Mouse (Mus musculus) embryo, embryonic 10 days (tissue): Measurements from ENCODE around the gene Ccdc90b.

Source experiments
- DNase-seq: peaks from one replicate; pipeline ENCODE4 v3.0.0-alpha.2; 2015; ENCODE audit warnings: low spot score

Ccdc90b gene

DNA sequence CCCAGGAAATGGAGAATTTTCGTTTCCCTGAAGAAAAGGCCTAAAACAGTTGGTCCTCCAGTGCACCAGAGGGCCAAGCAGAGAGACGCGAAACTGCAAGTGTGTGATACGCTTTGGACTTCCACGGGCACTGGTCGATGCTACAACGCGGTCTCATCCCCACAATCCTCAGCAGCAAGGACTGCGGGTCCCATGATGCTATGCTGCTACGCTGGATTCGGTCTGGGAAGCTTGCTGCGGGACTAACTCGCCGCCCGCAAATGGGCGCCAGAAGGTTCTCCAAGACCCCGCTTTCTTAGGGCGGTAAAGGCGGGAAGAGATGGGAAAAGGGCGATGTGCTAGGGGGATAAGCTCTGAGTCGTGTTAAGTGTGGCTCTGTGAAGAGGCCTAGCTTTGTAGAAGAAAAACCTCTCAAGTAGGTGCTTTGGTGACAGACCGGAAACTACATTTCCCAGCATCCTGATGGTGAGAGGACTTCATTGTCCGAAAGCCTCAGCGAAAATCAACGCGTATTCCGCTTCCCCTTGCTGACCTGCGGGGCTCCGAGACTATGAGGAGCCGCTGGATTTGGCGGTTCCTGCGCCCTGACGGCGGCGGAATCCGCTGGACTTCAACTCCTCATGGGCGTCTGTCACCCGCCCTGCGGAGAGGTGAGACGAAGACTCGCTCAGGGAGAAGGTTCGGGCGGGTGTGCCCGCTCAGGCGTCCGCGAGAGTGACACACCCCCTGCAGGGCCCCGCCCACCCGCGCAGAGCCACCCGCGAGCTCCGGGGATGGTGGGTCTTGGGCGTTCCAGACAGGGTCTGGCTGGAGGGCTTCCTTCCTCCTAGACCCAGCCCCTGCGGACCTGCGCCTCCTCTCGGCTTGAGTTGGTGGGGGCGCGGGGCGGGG is at the start of gene Ccdc90b:
Ccdc90b (plus strand) TSS at position 164 of the 891 bp plus-strand sequence.
- DNase-seq, result peak; percentile 96

DNA sequence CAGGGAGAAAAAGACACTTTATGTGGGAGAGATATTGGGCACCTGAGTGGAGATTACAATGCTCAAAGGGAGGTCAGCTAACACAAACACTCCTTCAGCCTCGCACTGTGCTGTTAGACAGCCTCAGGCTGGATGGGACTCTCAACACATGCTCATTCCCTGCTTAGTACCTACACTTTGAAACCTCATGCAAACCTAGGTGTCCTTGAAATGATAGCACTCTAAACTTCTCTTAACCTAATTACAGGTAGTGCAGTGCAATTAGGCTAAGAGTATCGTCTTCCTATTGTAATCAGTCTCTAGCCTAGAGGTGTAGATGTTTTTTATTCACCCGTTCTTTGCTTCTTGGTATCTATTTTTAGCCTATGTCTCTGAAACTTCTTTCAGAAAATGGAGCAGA is 40.6 kb upstream of the Ccdc90b start:
- DNase-seq, result no peak

DNA sequence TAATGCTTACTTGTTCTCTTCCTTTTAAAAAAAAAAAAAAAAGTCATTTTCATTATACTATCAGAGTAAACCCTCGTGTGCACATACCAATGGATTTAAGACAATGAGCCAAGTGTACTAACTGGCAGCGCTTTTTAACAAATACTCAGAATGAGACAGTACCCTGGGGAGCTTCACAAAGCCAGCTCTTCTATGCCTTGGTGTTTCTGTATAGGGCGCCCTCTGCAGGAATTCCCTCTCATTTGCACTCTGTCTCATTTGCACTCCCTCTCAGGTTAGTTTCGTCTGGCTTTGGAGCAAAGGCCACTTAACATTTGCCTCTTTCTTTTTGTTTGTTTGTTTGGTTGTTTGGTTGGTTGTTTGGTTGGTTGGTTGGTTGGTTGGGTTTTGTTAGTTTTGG is 40.1 kb upstream of the Ccdc90b start:
- peak; percentile 20 for DNase-seq

DNA sequence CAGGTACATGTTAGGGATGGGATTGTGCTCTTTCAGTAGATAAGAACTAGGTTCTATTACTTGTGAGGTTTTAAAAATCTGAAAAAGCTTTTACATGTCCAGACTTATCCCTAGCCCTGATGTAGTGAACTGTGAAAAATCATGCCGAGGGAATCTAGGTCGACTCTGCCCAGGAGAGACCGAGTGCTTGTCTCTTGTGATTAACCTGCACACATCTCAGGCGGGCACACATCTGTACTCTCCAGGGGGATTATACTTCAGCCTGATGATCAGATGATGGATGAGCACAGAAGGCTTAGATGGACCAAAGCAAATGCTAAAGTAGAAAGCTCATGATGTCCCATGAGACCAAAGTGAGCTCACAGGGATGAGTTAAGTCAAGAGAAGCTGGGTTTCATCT is 31.7 kb upstream of the Ccdc90b start:
- DNase-seq, result no peak

DNA sequence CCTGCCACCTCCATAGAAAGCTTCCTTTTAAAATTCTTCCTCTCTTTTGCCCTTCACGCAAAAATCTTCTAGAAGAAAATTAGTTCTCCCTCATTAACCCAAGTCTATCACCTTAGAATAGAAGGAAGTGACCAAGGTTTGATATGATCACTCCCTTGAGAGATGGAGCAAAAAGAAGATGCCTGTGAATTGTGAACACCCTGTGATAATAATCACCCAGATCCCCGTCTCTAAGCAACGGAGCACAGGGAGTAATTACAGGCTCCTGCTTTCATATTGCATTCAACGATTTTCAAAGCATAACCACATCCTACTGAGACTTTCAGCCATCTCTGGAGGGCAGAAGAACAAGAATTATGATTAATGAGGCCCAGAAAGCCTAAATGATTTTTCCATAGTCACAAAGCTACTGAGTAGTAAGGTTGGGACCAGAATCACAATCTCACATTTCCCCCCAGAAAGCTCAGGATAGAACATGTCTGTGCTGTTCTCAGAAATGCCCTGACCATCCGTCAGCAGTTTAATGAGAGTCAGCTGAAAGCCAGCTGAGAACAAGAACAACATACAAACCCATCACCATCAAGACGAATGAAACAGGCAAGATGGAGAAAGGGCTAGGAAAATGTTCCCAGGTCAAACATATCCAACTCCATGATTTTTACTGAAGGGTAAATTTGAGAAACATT is 28.5 kb upstream of the Ccdc90b start:
- no peak for DNase-seq

DNA sequence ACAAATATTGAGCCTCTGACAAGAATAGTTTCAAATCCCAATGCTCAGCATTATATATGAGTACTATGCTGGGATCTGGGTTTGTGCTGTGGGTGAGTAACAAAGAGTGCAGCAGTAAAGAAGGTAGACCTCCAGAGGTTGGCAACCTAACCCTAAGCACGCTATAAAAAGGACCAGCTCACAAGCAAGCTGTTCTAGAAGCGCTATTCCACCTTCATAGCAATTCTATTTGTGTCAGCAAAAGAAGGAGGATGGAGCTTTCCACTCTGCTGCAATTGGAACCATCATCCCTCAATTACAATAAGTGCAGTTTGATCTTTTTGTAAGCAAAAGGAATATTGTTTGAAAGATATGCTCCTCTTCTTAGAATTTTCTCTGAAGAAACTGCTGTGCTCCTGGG is 14.2 kb upstream of the Ccdc90b start:
- no peak for DNase-seq

DNA sequence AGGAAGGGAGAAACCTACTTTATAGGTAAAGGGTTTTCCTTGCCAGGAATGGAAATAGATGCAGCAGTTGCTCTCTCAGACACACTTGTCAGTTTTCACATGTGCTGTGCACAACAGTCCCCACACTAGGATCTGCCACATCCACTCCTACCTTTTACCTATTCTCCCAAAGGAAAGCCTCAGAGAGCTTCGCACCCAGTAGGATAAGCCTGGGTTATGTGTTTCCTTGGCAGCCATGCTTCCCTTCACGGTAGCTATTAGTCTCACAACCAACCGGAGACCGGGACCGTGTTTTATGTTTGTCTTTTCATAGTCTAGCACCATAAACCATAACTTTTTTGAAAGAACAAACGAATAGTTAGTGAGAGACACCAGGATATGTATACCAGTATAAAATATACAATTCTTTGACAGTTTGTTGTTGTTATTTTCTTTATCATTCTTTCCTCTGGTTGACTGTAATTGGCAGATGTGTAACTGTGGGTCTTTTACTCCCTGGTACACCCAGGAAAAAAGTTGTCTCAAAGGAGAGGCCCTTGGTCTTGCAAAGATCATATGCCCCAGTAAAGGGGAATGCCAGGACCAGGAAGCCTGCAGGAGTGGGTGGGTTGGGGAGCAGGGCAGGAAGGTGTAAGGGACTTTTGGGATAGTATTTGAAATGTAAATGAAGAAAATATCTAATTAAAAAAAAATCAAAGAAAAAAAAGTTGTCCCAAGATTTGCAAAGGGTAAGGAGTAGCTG is 10.5 kb upstream of the Ccdc90b start:
- no peak for DNase-seq

DNA sequence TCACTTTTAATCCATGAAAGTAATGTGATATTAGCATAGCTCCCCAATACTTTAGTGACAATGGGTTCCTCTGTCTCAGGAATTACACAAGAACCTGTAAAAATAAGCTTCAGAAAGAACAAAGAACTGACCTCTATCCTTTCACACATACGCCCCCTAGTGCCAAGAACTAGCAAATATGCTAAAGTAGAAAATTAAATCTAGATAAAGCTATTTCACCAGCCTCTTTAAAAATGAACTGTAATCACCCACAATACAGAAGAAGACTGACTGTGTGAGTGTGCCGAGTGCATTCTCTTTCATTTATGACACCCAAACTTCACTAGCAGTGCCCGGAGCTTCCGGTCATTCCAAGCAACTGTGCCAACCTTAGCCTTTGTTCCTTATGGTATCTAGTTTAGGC is 10.0 kb upstream of the Ccdc90b start:
- peak; percentile 71 for DNase-seq

DNA sequence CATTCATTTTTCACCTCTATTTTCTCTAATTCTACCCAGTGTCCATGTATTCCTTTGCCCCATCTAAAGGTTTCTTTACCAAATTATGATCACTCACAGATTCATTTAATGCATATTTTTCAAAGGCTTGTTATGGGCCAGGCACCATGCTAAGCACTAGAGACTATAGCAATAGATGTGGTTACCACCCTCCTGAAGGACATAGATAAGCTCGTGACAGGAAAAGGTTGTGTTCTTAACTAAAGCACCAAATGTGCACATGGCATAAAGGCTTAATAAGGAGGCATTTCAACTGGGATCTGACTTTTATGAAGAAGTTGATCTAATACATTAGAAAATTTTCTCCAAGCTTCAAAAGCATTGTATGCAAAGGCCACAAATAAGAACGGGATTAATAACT is 2.2 kb upstream of the Ccdc90b start:
- no peak for DNase-seq

DNA sequence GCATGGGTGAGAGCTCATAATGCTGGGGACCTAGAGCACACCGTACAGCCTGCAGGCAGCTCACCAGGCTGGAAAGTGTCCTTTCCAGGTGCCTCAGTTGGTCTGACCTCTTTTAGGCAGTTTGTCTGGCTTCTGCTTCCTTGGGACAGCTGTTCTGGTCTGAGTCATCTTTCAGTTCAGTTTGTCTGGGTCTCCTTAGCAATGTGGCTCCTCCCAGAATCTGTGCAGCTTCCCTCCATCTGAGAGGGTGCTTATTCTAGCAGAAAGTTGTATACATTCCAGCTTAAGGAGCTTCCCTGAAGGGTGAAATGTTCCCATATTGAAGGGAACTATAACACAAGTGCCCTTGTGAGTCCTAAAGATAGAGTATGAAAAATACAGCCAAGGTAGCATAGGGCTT is 5.8 kb downstream of the Ccdc90b start:
- no peak for DNase-seq

DNA sequence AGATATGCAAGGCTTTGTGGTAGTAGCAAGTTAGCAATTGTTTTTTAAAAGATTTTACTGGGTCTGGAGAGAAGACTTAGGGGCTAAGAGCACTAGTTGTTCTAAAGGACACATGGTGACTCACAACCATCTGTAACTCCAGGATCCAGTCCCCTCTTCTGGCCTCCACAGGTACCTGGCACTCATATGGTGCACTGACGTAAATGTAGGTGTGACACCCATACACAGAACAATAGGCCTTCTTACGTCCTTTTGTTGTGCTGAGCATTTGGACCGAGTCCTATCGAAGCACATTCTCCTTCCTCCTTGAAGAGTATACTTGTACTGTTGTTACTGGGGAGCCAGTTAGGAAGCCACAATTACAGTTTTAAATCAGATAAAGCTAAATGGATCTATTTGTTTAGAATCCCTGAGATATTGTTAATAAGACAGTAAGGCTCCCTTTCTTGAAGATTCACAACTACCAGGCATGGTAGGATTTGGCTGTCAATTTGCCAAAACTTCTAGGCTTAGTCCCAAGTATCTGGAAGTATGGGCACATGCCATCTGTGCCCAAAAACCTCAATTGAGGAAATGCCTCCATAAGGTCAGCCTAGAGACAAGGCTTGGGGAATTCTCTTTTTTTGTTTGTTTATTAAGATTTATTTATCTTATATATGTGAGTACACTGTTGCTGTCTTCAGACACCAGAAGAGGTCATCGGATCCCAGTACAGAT is 19.7 kb downstream of the Ccdc90b start:
- DNase-seq, result no peak

DNA sequence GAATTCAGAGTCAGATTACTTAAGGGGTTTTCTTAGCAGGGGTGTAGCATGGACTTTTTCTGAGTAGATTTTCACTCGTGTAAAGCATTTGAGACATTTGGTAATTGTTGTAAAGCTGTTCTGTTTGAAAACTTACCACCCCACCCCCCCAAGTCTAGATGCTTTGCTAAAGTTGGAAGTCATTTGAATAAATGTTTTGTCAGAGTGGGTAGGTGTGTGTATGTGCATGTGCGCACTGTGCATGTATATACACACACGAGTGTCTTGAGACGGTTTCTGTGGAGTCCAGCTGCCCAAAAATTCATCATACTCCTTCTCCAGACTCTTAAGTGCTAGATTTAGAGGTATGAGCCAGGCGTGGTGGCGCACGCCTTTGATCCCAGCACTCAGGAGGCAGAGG is 22.6 kb downstream of the Ccdc90b start:
- no peak for DNase-seq

DNA sequence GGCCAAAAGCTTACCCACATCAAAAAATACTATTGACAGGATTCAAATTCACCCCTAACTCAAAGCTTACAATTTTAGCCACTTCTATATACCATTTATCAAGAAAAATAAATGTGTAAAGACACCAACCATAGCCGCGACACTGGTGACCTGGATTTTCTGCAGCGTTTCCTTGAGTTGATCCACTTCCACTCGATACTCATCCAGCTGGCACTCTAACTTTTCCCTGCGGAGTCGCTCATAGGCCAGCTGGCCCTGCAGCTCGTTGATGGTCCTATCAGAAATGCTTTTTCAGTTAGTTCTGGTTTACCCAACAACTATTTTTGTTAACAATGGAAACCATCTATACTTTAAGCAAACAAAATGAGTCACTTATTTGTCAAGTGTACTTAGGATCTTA is 29.0 kb downstream of the Ccdc90b start:
- no peak for DNase-seq

DNA sequence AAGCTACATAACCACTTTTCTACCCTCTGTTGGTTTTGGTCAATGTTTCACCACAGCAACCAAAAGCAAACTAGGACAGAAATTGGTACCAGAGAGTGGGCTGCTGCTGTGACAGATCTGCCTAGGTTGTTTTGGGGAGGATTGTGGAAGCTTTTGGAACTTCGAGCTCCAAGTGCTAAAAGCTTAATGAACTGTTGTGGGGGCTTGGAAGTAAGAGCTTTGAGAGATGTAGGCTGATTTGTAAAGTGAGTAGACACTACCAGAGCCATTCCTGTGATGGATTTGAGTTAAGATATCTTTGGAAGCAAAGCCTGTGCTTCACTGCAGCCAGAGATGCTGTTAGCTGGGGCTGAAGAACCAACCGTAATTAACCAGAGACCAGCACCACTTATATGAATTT is 29.9 kb downstream of the Ccdc90b start:
- no peak for DNase-seq

DNA sequence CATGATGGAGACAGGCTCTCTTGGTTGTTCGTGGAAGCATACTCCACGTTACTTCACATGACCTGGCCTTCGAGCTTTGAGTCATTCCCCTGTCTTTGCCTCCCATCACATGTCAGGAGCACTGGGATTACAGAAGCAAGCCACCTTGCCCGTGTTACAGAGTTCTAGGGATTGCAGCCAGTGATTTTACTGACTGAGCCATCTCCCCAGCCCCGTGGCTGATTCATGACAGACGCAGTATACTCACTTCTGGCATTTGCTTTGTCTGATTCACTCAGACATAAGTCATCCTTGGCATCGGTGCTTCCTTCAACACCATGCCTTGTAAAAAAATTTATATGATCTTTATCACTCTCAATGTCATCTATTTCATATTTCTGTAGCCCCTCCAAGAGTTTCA is 44.0 kb downstream of the Ccdc90b start:
- DNase-seq, result no peak

DNA sequence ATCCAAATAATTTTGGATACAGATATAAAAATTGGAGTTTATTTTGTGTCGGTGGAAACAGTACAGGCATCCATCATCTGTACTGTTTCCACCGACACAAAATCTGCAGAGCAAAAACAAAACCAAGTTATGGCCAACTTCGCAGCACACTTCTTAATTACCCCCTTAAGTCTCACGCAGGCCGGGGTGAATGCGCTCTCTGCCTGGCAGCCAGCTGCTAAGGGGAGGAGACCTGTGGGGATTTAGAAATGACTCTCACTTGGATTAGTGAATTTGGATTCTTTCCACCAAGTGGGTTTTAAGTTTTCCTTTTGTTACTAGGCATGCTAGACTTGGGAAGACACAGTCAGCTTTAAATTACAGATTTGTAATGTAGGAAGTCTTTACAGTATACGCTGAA is 49.9 kb downstream of the Ccdc90b start:
- peak; percentile 10 for DNase-seq

DNA sequence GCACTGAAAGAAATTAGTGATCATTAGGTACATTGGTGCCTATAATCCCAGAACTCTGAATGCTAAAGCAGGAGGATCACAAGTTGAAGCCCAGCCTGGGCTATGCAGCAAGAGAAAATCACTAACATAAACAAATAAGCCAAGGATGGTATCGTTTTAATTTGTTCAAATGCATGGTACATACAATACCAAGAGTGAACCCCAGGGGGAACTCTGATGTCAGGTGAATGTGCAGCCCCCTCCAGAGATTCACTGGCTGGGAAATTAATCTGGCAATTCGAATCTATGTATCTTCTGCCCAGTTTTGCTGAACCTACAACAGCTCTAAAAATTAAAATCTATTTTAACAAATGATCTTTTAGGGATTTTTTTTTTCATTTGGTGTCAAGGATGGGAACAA is 63.5 kb downstream of the Ccdc90b start:
- no peak for DNase-seq

DNA sequence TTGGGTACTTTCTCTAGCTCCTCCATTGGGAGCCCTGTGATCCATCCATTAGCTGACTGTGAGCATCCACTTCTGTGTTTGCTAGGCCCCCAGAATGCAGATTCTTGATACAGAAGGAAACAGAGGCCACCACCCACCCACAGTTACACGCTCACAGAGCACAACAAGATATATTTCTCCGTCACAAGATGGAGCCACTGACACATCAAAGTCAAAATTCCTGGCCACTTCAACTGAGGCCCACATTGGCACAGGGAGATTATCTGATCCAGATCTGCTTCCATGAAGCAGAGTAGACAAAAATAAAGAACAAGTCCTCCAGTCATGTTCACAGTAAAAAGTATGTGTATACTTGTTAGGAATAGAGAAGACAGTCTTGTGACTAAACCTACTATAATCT is 69.2 kb downstream of the Ccdc90b start:
- DNase-seq, result no peak
